Mouse (Mus musculus) megakaryocyte, embryonic 14.5 days (primary cell): ENCODE data around the gene Pard3.

Experiments used
- FLI1 ChIP-seq: IDR thresholded peaks from 2 replicates; pipeline ENCODE4 v1.6.1; 2012; ENCODE audit warnings: low read length, inconsistent platforms, mixed read lengths
- GATA1 ChIP-seq: IDR thresholded peaks from 3 replicates; pipeline ENCODE4 v1.6.1; 2012; ENCODE audit warnings: mixed read lengths, low read length, inconsistent platforms, borderline replicate concordance

- TF ChIP-seq GATA1 (no peak), FLI1 (no peak)
Observed at GRCm38 (mm10) chr8:127128781-127129396, 65.2 kb downstream of the Pard3 start.
